Mouse (Mus musculus) cerebellum, adult 2 months (tissue): Measurements from ENCODE around the gene Cntrob. TPM values are rescaled to one million over a fixed set of nuclear protein-coding genes. Genes with fewer than 3 reads are reported as not detected.

Experiments used
- DNase-seq, 2 experiments: peaks; one replicate each; pipeline ENCODE4 v3.0.0; 2021
- H3K27ac ChIP-seq: fragments of 200-500 bp; 2 replicates; pipeline ENCODE4 v1.5.1; 2012; ENCODE audit warnings: low read length, control low read depth, inconsistent platforms; ENCODE audit not compliant: insufficient read depth
- H3K27me3 ChIP-seq: fragments of 200-500 bp; 2 replicates; pipeline ENCODE4 v1.6.1; 2012; ENCODE audit warnings: inconsistent platforms, mild to moderate bottlenecking, low read length, moderate library complexity; ENCODE audit not compliant: control insufficient read depth, insufficient read depth
- H3K4me1 ChIP-seq: fragments of 200-500 bp; 2 replicates; pipeline ENCODE4 v1.6.1; 2011; ENCODE audit warnings: low read length; ENCODE audit not compliant: control insufficient read depth, insufficient read depth
- H3K4me3 ChIP-seq: fragments of 200-500 bp; replicated peaks from 2 replicates; pipeline ENCODE3; 2011; ENCODE audit warnings: mild to moderate bottlenecking, low read depth, low read length, control low read depth; ENCODE audit not compliant: insufficient read depth
- CTCF ChIP-seq: fragments of 200-500 bp; IDR thresholded peaks from 2 replicates; pipeline ENCODE4 v1.5.1; 2011; ENCODE audit warnings: low read depth, mild to moderate bottlenecking, control low read depth, low read length, moderate library complexity, borderline replicate concordance; ENCODE audit not compliant: insufficient read depth
- POLR2A ChIP-seq: fragments of 200-500 bp; IDR thresholded peaks from 2 replicates; pipeline ENCODE4 v1.6.1; 2011; ENCODE audit warnings: low read length, control low read depth, borderline replicate concordance; ENCODE audit not compliant: insufficient read depth
- WGBS: fragments of 180-500 bp; shearing (Covaris S2); methylation state at CpG from one replicate; pipeline ENCODE4 v1.1.7; 2018; 5-methylcytosine and 5-hydroxymethylcytosine counted together
- polyA plus RNA-seq: library from polyadenylated mRNA; depleted of rRNA; stranded (reverse); fragments of >200 nt; gene quantifications from 2 replicates; pipeline ENCODE4 v1.2.3, GENCODE M21; 2012

Gene Cntrob
- polyA plus RNA-seq, 1 experiment = 22.0 TPM

- H3K27me3 ChIP-seq = no peaks in the 10 kb centered on the region
- no peak overlapping the region for H3K27ac ChIP-seq
- WGBS = 39% methylated on average over 7 of the region's 7 CpGs
- no peak for TF ChIP-seq CTCF
- TF ChIP-seq POLR2A = no peak
- no peaks in the 10 kb centered on the region for H3K4me1 ChIP-seq
- DNase-seq = no peak
- no peak overlapping the region for H3K4me3 ChIP-seq
These were observed 20.8 kb downstream of the Cntrob start for GRCm38 (mm10) chr11:69302817-69303216.

GRCm38 (mm10) chr11:69298231-69298630 lies 25.3 kb downstream of the Cntrob start:
- 70% methylated on average over 7 of the region's 7 CpGs for WGBS

GRCm38 (mm10) chr11:69297799-69298198 lies 25.8 kb downstream of the Cntrob start:
- WGBS = 86% methylated on average over 2 of the region's 2 CpGs
- no peak overlapping the region for H3K27ac ChIP-seq
- no peak for TF ChIP-seq CTCF
- TF ChIP-seq POLR2A = no peak
- no peaks in the 10 kb centered on the region for H3K27me3 ChIP-seq
- DNase-seq = no peak
- no peak overlapping the region for H3K4me3 ChIP-seq
- H3K4me1 ChIP-seq = no peaks in the 10 kb centered on the region

More at GRCm38 (mm10) chr11:69298231-69298630, 25.3 kb downstream of the Cntrob start:
- no peak for DNase-seq
- no peak overlapping the region for H3K27ac ChIP-seq
- TF ChIP-seq CTCF (no peak), POLR2A (no peak)
- H3K4me3 ChIP-seq = no peak overlapping the region
- no peaks in the 10 kb centered on the region for H3K4me1 ChIP-seq
- no peaks in the 10 kb centered on the region for H3K27me3 ChIP-seq

DNA sequence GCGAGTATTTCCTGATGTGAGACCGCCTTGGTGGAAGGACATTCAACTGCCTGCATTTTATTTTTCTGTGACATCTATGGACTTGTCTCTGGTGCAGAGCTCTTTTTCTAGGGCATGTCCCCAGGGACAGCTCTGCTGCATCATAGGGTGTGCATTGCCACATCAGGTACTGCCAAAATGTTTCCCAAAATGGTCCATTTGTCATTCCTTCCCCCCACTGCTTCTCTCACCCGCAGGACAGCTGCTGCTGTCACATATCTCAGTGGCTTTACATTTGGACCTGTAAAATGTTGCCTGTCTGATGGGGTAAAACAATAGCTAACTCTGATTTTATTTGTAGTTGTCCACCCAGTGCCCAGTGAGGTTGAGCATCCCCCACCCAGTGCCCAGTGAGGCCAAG lies 28.3 kb downstream of the Cntrob start:
- TF ChIP-seq CTCF = no peak
- no peak for TF ChIP-seq POLR2A
- Histone ChIP-seq H3K27ac (no peak overlapping the region), H3K27me3 (no peaks in the 10 kb centered on the region), H3K4me3 (no peak overlapping the region), H3K4me1 (no peaks in the 10 kb centered on the region)
- no peak for DNase-seq
- WGBS = 83% methylated on average over 3 of the region's 3 CpGs

- TF ChIP-seq CTCF (no peak), POLR2A (no peak)
- no peaks in the 10 kb centered on the region for H3K27me3 ChIP-seq
- 97% methylated on average over 5 of the region's 5 CpGs for WGBS
- no peak overlapping the region for H3K27ac ChIP-seq
- no peak for DNase-seq
- no peaks in the 10 kb centered on the region for H3K4me1 ChIP-seq
- H3K4me3 ChIP-seq = no peak overlapping the region
These were observed 32.5 kb downstream of the Cntrob start for GRCm38 (mm10) chr11:69291111-69291510.

DNA sequence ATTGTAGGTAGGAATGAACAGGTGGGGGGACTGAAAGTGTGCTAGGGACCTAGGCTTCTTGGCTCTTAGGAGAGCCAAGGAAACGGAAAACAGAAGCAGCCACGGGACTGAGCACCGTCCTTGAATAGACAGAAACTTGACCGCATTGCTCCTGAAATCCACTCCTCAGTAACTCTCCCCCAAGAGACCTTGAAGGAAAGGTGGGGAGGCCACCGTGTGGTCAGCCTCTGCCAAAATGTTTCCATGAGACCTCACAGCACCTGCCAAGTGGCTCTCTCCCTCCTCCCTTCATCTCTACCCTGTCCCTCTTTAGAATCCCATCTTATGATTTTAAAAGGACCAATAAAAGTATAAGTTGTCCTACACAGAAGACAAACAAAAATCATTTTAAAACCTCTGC lies 46.3 kb downstream of the Cntrob start:
- TF ChIP-seq CTCF (no peak), POLR2A (no peak)
- 66% methylated on average over 5 of the region's 5 CpGs for WGBS
- H3K27ac ChIP-seq = no peak overlapping the region
- no peaks in the 10 kb centered on the region for H3K27me3 ChIP-seq
- DNase-seq = no peak
- H3K4me1 ChIP-seq = peaks cover under 1% of the 10 kb centered on the region; the same call in 1 of the 2 replicates
- H3K4me3 ChIP-seq = no peak overlapping the region

- no peak for DNase-seq
- Histone ChIP-seq H3K27ac (no peak overlapping the region), H3K27me3 (no peaks in the 10 kb centered on the region), H3K4me3 (no peak overlapping the region), H3K4me1 (peaks cover 3% of the 10 kb centered on the region; the same call in 1 of the 2 replicates)
- TF ChIP-seq CTCF (no peak), POLR2A (no peak)
- 48% methylated on average over 2 of the region's 2 CpGs for WGBS
These were observed 47.5 kb downstream of the Cntrob start for GRCm38 (mm10) chr11:69276081-69276480.

DNA sequence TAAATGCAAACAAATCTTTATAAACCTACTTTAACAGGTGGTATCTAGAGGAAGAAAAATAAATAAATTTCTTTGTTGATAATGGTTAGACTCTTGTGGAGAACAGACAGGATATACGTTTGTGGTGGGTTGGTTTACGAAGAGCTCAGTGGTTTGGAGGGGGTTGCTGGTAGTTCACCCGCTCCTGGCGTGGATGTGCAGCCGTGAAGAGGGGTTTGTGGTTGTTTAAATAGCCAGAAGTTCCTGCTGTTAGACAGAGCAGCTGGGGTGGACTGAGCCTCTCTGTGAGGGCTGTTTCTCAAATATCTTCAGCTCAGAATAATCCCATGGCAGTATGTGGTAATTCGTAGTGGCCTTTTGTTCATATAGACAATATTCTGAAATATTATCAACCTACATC lies 47.9 kb downstream of the Cntrob start:
- peaks cover 3% of the 10 kb centered on the region; the same call in 1 of the 2 replicates for H3K4me1 ChIP-seq
- no peak overlapping the region for H3K4me3 ChIP-seq
- H3K27ac ChIP-seq = no peak overlapping the region
- DNase-seq = no peak
- no peaks in the 10 kb centered on the region for H3K27me3 ChIP-seq
- TF ChIP-seq POLR2A (no peak), CTCF (no peak)
- WGBS = 70% methylated on average over 6 of the region's 6 CpGs

- WGBS = 27% methylated on average over 16 of the region's 16 CpGs
- no peak for TF ChIP-seq POLR2A
- peak; percentile 58 for TF ChIP-seq CTCF
- Histone ChIP-seq H3K27ac (no peak overlapping the region), H3K4me1 (peaks cover 3% of the 10 kb centered on the region; the same call in 1 of the 2 replicates), H3K27me3 (no peaks in the 10 kb centered on the region), H3K4me3 (no peak overlapping the region)
- peak; percentile 66 to 78 for DNase-seq
These were observed 51.3 kb downstream of the Cntrob start for GRCm38 (mm10) chr11:69272122-69272740.
